Mouse (Mus musculus) ovary, adult 10 weeks (tissue): ENCODE data around the gene Slc17a4. TPM values are rescaled to one million over a fixed set of nuclear protein-coding genes. Genes with fewer than 3 reads are reported as not detected.

Experiments
- polyA plus RNA-seq: library from polyadenylated mRNA; stranded (reverse); fragments of 350-450 nt; fragmentation: Illumina TruSeq; extraction: RNeasy Lipid Tissue Mini Kit (QIAGEN cat#74804); gene quantifications from one replicate; pipeline ENCODE4 v1.2.3, GENCODE M21; 2014

The Slc17a4 gene
- polyA plus RNA-seq = not detected

DNA sequence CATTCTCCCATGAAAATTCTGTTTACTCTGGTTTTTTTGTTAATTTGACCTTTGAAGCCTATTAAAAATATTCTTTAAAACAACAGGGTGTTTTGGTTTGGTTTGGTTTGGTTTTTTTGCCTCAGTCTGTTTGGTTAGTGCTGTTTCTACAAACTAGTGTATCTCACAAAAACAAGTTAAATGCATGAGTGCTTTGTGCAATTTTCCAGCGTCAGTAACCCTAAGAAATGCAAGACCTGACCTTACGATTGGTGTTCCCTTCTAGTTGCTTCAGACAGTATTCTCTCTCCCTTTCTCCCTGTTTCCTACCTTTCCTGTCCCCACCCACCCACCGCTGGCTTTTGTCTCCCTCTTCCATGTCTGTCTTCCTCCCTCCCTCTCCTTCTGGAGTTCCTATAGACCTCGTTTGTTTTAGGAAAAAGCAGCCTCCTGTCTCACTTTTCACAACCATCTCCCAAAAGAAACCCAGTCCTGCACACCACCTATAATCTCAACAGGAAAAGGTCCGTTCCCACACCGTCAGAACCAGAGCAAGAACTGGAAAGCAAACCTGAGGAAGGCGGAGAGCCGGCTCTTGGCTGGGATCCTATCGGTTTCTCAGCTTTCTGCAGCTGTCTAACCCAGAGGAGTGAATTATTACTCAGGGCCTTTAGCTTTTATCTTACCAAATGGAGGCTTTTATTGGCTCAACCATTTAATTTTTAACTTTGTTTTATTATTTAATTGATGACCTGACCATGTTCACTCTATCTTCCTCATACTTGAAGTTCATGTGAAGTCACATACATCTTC, at the start of gene Slc17a4:
Slc17a4 (minus strand) TSS at position 634 of the 792 bp plus-strand sequence.

DNA sequence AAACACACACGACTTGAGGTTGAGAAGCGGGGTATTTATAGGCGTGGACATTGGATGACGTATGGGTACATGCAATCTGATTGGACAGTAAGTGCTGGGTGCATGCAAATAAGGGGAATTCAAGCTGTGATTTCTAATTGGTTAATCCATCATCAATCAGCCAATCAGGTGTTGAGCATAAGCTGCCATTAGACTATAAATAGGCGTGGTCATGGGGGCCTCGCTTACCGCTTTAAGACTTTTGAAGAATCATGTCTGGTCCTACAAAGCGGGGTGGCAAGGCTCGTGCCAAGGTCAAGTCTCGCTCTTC, 19.4 kb upstream of the Slc17a4 start, which contains the start of gene Hist1h2aa:
Hist1h2aa (plus strand) TSS at position 252 of the 310 bp plus-strand sequence.

DNA sequence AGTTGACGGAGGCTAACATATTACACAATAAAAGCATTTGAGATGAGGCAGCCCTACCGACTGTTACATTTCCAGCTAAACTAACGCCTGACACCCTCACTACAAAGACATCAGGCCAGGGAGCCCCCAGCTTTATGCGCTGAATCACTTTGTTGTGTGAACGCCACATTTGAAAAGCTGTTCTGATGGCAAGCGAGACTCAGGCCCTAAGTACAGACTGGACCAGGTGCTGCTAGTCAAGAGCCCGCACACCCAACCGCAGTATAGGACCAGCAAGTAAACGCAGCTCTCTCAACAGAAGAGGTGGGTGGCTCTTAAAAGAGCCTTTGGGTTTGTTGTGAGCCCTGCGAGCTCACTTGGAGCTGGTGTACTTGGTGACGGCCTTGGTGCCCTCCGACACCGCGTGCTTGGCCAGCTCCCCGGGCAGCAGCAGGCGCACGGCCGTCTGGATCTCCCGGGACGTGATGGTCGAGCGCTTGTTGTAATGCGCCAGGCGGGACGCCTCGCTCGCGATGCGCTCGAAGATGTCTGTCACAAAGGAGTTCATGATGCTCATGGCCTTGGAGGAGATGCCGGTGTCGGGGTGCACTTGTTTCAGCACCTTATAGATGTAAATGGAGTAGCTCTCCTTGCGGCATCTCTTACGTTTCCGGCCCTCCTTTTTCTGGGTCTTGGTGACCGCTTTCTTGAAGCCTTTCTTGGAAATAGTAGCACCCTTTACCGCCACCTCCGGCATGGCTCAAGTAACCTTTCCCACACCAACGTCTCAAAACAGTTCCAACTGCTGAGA, 18.8 kb upstream of the Slc17a4 start, which contains the start of gene Hist1h2ba:
Hist1h2ba (minus strand) TSS at position 736 of the 790 bp plus-strand sequence.

DNA sequence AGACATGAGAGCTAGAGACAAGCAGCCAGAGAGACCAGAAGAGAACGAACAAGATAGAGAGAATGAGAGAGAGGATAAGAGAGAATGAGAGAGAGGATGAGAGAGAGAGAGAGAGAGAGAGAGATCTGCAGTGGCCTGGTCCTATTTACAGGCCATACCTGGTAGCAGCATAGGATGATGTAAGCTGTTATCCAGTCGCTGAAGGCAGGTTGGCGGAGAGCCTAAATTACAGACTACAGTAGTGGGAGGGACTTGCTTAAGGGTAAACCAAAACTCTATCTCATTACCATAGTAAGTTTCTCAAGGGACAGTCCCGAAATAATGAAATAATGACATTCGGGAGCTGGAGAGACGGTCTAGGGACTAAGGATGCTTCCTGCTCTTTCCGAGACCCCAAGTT, 47.4 kb downstream of the Slc17a4 start, which contains the start of gene Slc17a1:
Slc17a1 (plus strand) TSS at position 346 of the 400 bp plus-strand sequence.

Other genes starting within 250 kb of the Slc17a4 start
- 0.83 TPM for gene Hist1h2ac, start 231.1 kb downstream of the Slc17a4 start, polyA plus RNA-seq
- 68.0 TPM for gene Hist1h2bc, start 230.8 kb downstream of the Slc17a4 start, polyA plus RNA-seq
- not detected for gene Hist1h1t, start 219.2 kb downstream of the Slc17a4 start, polyA plus RNA-seq
- not detected for gene Hist1h4c, start 216.6 kb downstream of the Slc17a4 start, polyA plus RNA-seq
- gene Hfe, start 204.2 kb downstream of the Slc17a4 start, polyA plus RNA-seq = 24.7 TPM
- 9.9 TPM for gene Hist1h1c, start 176.2 kb downstream of the Slc17a4 start, polyA plus RNA-seq
- not detected for gene Hist1h3c, start 169.4 kb downstream of the Slc17a4 start, polyA plus RNA-seq
- gene Hist1h2bb, start 168.3 kb downstream of the Slc17a4 start, polyA plus RNA-seq = not detected
- gene Hist1h2ab, start 163.9 kb downstream of the Slc17a4 start, polyA plus RNA-seq = not detected
- gene Hist1h3b, start 162.7 kb downstream of the Slc17a4 start, polyA plus RNA-seq = not detected
- gene Hist1h4b, start 158.0 kb downstream of the Slc17a4 start, polyA plus RNA-seq = not detected
- gene Hist1h4a, start 153.8 kb downstream of the Slc17a4 start, polyA plus RNA-seq = not detected
- not detected for gene Hist1h3a, start 152.6 kb downstream of the Slc17a4 start, polyA plus RNA-seq
- gene Hist1h1a, start 151.3 kb downstream of the Slc17a4 start, polyA plus RNA-seq = not detected
- not detected for gene Trim38, start 145.1 kb downstream of the Slc17a4 start, polyA plus RNA-seq
- gene Slc17a2, start 108.0 kb downstream of the Slc17a4 start, polyA plus RNA-seq = 0.09 TPM
- gene Slc17a3, start 75.6 kb downstream of the Slc17a4 start, polyA plus RNA-seq = not detected
- not detected for gene Slc17a1, start 47.3 kb downstream of the Slc17a4 start, polyA plus RNA-seq
- not detected for gene Hist1h2ba, start 19.1 kb upstream of the Slc17a4 start, polyA plus RNA-seq
- gene Hist1h2aa, start 19.5 kb upstream of the Slc17a4 start, polyA plus RNA-seq = not detected
- gene Scgn, start 76.2 kb upstream of the Slc17a4 start, polyA plus RNA-seq = not detected